Mouse (Mus musculus): ENCODE measurements at regions not wholly inside any gene's neighbourhood (a gene's known extent, or its start where the extent isn't known, plus 50 kb on each side); places are given as distances from the start of the nearest gene placed in this dataset.

- TF ChIP-seq POLR2A (IDR thresholded peaks at IDR 0.05; ENCODE audit: low read depth, low read length) (no peak), CTCF (IDR thresholded peaks at IDR 0.05; ENCODE audit: extremely low read depth, insufficient read length, insufficient replicate concordance, low read depth, low read length) (no peak)
Observed at GRCm38 (mm10) chr1:143888510-143888909, 111.4 kb downstream of the Uchl5 start.

Measured in small intestine, adult 2 months (tissue).